Mouse (Mus musculus) myocyte (in vitro differentiated cells): ENCODE measurements at regions not wholly inside any gene's neighbourhood (a gene's known extent, or its start where the extent isn't known, plus 50 kb on each side); places are given as distances from the start of the nearest gene placed in this dataset.

Experiments
- MAX ChIP-seq: IDR thresholded peaks from one replicate; pipeline ENCODE4 v1.6.1; 2011; ENCODE audit warnings: low read depth, mild to moderate bottlenecking, control low read depth
- MYOD1 ChIP-seq, 3 experiments: IDR thresholded peaks; one replicate each; pipeline ENCODE4 v1.6.1; 2011; ENCODE audit warnings: control low read depth in 2 of 3, low read depth in 2 of 3, mild to moderate bottlenecking in 2 of 3, moderate library complexity in 1 of 3; ENCODE audit not compliant: insufficient read length in 2 of 3, control insufficient read depth in 1 of 3
- POLR2A ChIP-seq: IDR thresholded peaks from one replicate; pipeline ENCODE4 v1.6.1; 2011; ENCODE audit warnings: low read depth, mild to moderate bottlenecking, control low read depth, moderate library complexity; ENCODE audit not compliant: insufficient read length

GRCm38 (mm10) chr14:103937700-103938099, 93.5 kb upstream of the Ednrb start:
- no peak for TF ChIP-seq MAX
- no peak for TF ChIP-seq POLR2A
- TF ChIP-seq MYOD1 (IDR thresholded peaks at IDR 0.05; ENCODE audit: control insufficient read depth in 1 of 3, insufficient read length in 2 of 3, low read depth in 2 of 3), result no peak
